Mouse (Mus musculus) embryo, embryonic 11 days (tissue): ENCODE measurements around the gene Gdpd3.
"Not testable (repeated sequence)": the region's sequence is repeated elsewhere in the genome, so short reads cannot be mapped to it uniquely, and the experiment has no call there.

Experiments used
- DNase-seq: peaks from one replicate; pipeline ENCODE4 v3.0.0-alpha.2; 2015

Gdpd3 gene

DNA sequence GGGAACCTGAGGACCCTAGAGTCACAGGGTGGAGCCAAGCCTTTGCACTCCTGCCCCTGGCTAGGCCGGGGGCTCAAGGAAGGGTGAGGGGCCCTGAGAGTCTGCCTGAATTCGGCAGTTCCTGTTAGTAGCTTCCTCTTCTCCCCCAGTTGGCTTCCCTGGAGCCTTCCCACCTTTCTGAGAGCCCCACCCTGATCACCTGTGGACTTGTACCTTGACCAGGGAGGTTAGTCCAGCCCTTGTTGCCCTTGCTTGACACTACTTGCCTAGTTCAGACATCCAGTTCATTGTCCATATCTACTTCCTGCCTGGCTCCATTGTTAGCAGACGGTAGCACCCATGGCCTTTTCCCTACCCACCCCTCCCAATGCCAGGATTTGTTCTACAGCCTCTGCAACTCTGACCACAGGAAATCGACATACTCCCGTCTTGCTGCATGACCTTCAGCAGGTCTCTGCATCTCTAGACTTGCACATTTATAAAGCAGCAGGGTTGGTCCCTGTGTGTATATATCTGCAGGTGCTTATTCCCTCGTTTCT lies 4.5 kb upstream of the Gdpd3 start:
- DNase-seq = no peak

DNA sequence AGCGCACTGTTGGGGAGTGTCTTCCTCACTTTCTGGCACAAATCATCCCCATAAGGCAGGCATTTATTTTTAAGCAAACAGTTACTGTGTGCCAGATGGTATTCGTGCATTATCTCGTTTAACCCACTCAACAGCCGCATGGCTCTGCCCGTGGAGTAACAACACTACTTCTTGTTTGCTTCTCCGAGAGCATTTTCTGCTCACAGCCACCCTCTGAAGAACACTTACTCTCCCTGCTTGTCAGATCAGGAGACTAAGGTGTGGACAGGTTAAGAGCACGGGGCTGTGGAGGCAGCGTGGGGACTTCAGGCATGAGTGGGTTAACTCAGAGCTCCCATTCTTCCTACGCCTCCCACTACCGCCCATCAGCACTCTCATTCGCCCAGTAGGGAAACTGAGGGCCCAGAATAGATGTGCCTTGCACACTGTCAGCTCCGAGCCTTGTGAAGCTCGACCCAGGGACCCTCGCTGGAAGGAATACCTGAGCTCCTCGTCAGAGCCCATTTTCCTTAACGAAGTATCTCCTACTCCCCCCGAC lies 3.6 kb upstream of the Gdpd3 start:
- DNase-seq = no peak

DNA sequence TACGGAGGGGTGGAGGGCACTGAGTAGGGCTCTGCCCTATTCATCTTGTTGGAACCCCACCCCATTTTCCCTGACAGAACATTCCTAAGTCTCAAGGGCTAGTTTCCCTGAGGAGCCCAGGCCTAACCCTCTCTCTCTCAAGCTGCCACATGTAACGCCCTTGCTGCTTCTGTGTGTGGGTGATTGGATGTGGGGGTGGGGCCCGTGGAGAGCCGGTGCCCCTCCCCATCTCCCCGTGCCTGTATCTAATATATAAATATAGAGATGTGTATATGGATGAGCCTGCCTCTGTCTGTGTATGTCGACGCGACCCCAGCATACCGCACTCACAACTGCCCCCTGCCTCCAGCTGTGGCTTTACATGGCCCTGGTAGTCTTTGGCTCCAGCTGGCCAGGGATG lies 594 bp upstream of the Gdpd3 start:
- no peak for DNase-seq

DNA sequence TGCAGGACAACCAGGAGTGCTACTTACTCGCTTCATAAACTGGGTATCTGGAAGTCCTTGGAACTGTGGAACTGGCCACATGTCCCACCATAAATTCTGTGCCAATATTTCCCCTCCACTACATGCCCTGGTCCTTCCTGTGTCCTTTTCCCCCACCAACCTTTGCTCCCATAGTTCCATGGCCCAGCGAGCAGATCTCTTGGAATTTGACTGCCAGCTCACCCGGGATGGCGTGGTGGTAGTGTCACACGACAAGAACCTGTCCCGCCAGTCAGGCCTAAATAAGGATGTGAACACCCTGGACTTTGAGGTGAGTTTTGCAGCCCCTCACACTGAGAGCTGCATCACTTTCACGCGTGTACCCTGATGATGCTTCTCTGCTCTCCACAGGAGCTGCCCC lies 867 bp downstream of the Gdpd3 start:
- no peak for DNase-seq

DNA sequence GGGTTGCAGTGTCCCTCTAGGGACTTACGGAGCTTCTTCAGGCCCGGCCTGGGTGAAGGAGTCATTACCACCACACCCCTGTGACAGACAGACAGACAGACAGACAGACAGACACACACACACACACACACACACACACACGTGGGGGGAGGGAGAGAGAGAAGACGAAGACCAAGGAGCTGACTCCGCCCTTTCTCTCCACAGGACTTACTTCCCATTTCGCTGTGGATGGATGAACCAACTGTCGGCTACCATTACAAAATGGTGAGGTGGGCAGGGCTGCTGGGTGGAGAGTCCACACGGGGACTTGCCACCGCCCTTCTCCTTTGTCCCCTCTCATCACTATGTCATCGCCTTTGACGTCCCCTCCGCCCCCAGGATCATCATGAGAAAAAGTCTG lies 4.7 kb downstream of the Gdpd3 start:
- no peak for DNase-seq

DNA sequence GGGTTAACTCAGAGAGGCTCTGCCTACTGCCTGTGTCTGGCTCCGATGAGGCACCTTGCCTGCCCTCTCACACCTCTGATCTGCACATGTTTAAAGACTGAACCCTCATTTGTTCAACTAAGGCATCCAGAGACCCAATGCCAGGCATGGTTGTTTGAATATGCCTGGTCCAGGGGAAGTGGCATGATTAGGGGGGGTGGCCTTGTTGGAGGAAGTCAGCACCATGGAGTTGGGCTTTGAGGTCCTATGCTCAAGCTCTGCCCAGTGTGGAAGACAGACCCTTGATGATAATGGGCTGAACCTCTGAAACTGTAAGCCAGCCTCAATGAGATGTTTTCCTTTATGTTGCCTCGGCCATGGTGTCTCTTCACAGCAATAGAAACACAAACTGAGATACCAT lies 7.2 kb downstream of the Gdpd3 start:
- no peak for DNase-seq

DNA sequence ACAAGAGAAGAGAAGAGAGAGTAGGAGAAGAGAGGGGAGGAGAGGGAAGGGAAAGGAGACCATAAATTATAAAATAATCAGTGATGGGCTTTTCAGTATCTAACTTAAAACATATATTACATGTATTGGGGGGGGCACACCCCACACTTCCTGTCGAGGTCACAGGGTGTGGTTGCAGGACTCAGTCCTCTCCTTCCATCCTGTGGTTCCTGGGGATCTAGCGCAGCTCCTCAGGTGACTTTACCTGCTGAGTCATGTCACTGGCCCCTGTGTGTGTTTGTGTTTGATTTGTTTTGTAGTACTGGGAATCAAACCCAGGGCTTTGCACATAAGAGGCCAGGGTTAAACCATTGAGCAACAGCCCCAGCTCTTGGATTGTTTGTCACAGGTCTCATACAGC lies 8.3 kb downstream of the Gdpd3 start:
- DNase-seq = no peak

DNA sequence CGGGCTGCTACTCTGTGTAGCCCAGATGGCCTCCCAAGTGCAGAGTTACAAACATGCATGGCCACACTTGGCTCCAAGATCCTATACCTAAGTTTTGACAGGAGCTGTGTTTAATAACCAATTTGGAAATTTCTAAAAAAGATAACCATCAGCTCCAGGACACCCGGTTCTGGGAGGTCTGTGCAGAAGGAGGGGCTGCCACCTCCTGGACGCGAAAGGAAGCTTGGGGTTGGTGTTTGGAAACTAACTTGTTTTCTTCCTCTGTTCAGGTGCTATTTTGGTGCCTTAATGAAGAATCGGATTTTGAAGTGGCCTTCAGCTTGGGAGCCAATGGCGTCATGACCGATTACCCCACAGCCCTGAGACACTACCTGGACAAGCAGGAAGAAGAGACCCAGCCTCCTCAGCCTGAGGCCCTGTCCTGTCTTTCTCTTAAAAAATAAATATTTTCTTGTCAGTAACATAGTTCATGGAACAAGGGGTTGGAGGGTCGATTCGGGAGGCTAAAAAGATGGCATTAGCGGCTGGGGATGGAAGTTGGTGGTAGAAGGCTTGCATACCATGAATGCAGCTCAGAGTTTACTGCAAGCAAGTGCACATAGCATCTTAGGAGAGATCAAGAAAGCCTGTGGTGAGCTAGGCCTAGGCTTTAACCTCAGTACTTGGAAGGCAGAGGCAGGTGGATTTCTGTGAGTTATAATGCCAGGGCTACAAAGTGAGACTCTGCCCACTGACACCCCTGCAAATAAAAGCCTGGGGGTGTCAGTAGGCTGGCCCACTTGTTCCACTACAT lies 9.2 kb downstream of the Gdpd3 start:
- no peak for DNase-seq

DNA sequence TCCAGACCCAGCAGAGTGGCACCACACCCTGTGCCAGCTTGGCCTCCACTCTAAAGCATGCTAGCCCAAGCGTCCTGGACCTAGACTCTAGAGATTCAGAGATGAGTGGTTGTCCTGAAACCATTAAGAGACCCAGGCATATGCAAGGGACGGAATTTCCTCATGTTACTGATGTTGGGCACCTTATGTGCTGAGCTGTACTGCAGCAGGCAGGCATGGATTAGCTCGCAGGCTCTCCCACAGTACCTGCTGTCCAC lies 9.8 kb downstream of the Gdpd3 start:
- DNase-seq = no peak

DNA sequence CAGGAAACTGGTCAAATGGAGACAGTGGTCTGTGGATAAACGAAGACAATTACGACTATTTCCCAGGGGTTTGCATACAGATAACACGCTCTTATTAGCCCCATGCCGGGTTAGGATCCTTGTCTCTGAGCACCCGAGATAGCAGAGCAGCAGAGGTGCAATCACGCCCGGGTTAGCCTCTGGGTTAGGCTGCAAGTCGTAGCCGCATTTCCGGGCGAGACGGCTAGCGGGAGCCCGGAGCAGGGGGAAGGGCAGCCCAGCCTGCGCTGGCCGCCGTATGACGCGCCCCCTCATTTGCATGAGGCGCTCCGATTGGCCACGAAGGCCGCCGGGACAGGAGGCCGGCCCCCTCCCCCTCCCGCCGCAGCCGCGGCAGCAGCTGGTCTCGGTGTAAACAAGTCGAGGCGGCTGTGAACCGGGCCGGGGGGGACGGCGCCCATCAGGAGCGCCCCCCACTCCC lies 10.5 kb downstream of the Gdpd3 start, which contains the start of gene Ypel3:
Ypel3 (plus strand) TSS at position 358 of the 460 bp plus-strand sequence.
- peak; percentile 96 for DNase-seq

DNA sequence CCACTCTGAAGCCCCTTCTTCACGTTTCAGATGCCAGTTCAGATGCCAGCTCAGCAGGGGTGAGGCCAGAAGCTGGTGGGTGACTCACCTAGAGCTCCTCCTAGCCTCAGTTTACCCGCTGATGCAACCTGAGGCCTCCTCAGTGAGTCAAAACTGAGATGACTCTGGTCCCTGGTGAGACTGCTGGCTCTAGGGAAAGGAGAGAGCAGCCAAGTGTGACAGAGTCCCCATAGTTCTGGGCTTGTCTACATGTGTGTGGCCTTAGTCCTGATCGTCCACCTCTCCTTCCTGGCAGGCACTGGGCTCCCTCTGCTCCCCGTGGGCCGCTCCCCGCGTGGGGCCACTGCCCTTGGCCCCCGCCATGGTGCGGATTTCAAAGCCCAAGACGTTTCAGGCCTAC lies 11.3 kb downstream of the Gdpd3 start:
- no peak for DNase-seq

DNA sequence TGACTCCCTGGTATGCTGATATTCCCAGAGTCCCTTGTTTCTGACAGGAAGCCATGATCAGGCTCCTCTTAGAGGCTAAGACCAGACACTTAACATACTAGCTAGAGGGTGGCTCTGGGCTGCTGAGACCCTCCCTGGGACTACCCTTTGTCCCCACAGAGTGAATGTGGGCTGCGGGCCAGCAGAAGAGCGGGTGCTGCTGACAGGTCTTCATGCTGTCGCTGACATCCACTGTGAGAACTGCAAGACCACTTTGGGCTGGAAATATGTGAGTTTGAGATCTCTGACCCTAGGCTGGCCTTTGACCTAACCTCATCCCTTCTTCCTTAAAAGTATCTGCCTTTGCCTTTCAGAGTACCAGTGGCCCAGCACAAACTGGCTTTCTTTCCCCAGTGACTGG lies 12.0 kb downstream of the Gdpd3 start:
- DNase-seq = no peak

DNA sequence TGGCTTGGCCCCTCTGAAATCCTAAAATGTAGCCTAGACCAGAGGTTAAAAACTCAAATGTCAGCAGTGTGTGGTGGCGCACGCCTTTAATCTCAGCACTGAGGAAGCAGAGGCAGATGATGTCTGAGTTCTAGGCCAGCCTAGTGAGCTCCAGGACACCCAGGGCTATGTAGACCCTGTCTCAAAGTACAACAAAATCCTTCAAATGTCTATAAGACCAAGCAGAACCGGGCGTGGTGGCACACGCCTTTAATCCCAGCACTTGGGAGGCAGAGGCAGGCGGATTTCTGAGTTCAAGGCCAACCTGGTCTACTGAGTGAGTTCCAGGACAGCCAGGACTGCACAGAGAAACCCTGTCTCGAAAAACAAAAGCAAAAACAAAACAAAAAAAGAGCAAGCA lies 13.0 kb downstream of the Gdpd3 start:
- not testable (repeated sequence) for DNase-seq

DNA sequence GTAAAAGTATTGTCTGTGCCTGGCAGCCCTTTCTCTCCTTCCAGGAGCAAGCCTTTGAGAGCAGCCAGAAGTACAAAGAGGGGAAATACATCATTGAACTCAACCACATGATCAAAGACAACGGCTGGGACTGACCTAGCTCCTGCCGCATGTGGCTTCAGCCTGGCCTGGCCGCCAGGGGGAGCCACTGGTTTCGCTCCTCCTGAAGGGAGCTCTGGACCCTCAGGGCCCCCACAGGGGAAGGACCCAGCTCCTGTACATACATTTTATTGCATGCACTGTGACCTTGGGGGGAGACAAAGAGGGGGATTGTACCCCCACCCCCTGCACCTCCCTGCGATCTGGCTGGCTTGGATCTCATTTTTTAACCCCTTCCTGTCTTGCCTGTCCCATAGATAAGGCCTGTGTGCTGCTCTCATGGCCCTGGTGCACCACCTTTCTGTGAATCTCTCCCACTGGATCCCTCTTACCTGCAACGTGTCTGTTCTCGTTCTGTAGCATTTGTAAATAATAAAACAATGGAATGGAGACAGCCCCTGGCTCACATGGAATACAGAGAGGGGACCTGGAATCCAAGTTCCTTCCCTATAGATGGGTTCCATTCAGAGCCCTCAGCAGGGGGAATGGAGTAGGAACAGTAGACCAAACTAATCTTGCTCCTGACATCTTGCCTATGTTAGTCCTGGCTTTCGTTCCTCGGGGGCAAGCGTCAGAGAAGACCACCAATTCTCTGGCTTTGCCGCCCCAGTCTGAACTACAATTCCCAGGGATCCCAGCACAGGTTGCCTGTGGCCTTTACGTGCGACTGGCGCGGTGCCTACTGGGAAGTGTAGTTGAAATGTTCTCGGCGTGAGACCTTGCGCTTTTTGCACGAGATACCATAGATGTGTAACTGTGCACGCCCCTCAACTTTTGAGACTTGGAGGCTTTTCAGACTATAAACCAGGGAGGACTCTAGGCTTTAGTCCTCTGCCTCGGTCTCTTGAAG lies 14.1 kb downstream of the Gdpd3 start:
- DNase-seq = peak; percentile 93

DNA sequence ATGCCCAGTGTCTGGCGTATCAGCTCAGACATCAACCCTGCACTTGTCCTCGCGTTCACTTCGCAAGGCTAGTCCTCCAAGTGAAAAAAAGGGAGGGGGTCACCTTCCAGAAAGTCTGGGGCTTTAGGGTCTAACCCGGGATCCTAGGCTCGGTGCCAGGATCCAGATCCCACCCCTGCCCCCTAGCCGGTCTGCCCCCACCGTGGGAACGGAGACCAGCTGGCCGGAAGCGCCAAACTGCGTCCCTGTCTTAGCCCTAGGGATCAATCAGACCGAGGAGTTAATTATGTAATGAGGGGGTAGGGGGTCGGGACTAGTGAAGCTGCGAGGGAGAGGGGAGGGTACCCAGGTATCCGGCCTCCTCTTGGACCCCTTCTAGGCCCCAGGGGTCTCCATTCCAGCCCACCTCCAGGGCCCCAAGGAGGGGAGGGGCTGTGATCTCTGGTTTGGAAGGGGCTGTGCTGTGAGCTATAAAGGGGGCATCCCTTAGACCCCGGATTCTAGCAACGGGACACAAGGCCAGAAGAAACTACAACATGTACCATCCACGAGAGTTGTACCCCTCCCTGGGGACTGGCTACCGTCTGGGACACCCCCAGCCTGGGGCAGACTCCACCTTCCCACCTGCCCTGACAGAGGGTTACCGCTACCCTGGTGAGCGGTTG lies 15.0 kb downstream of the Gdpd3 start, which contains the start of gene Tbx6:
Tbx6 (plus strand) TSS at position 513 of the 665 bp plus-strand sequence.
- DNase-seq = peak; percentile 47

DNA sequence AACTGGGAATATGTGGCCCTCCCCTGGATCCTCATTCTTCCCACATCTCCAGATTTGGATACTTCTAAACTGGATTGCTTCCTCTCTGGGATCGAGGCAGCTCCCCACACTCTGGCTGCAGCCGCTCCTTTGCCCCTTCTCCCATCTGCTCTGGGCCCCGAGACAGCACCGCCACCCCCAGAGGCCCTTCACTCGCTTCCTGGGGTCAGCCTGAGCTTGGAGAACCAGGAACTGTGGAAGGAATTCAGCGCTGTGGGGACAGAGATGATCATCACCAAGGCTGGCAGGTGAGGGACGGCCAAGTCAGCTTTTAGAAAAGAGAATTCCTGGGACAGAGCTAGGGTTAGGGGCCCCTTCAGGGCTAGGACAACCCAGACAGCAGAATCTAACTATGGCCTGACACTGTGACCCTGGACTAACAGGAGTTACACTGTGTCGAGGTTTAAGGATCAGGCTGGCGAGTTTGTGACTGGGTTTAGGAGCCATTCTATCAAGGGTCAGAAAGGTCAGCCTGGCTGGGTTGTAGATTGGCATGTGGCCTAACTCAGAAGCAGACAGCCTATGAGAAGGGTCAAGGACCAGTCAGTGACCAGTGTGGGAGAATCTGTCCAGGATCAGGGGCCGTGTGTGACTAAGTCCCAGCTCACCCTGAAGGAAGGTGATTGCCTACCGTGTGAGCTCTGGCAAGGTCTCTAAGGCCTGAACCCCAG lies 15.7 kb downstream of the Gdpd3 start:
- no peak for DNase-seq

DNA sequence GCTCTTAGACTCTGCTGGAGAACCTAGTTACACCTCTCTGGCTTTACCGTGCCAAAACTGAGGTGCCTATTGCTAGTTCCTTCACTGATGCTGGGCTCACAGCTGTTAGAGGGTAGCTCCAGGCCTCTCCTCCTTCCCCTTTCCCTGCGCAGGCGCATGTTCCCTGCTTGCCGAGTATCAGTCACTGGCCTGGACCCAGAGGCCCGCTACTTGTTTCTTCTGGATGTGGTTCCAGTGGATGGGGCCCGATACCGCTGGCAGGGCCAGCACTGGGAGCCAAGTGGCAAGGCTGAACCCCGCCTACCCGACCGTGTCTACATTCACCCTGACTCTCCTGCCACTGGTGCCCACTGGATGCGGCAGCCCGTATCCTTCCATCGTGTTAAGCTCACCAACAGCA lies 16.6 kb downstream of the Gdpd3 start:
- no peak for DNase-seq

DNA sequence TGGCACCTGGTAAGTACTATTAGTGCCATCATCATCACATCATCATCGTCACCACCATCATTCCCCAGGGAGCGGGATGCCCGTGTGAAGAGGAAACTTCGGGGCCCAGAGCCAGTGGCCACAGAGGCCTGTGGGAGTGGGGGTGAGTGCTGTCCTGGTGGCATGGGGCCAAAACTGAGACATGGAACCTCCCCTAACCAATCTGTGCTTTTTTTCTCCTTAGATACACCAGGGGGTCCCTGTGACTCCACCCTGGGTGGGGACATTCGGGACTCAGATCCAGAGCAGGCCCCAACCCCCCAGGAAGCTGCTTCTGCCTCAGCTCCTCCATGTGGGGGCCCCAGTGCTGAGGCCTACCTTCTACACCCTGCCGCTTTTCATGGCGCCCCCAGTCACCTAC lies 18.3 kb downstream of the Gdpd3 start:
- no peak for DNase-seq

DNA sequence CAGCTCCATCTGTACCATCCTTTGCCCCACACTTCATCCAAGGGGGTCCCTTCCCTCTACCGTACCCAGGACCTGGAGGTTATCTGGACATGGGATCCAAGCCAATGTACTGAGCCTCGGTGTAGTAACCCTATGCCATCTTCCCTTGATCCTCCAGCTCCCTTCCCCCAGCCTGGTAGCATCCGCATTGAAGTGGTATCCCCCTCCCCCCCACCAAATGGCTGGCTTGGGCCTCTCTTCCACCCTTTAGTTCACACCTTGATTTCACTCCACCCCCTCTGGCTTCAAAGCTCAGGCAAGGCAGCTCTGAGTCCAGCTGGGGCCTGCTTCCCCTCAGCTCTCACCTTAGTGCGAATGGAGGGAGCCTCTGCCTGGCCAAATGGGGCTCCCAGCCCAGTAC lies 18.9 kb downstream of the Gdpd3 start:
- no peak for DNase-seq

DNA sequence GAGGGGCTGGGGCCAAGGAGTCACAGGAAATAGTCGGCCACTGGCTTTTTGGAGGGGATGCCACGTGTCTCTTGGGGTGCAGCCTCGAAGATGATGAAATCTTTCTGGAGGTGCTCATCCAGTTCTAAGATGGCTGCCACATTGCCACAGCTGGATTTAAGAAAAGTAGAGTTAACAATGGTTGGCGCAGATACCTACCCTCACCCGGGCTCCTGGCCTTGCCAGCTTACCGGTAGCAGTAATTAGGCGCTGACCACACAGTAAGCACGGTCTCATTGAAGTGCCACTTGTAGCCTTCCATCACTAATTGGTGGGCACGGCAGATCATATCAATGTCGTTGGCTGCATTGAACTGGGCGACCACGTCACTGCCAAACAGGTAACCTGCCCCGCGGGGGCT lies 20.0 kb downstream of the Gdpd3 start:
- DNase-seq = no peak

DNA sequence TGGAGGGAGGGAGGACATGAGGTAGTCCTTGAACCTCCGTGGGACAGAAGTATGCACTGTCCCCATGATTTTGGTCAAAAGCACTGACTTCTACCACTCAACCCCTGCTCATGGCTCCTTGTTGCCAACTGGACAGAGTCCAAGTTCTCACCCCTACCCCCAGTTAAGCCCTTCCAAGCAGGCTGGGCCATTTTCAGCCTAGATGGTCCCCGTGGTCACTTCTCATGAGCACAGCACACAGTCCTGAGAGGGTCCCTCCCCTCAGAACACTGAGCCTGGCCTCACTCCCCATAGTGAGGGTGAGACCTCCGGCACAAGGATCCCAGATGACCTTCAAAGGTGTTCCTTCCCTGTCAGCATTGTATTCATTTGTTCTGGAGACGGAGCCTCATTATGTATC lies 23.0 kb downstream of the Gdpd3 start:
- no peak for DNase-seq
